Mouse (Mus musculus): ENCODE measurements around the gene Cd93.

GRCm38 (mm10) chr2:148395131-148396051, 48.0 kb downstream of the Cd93 start, which contains the start of gene Sstr4:
- TF ChIP-seq CTCF (IDR thresholded peaks at IDR 0.05; ENCODE audit: control insufficient read depth, insufficient read depth, insufficient read length) (no peak), MAX (IDR thresholded peaks at IDR 0.05) (no peak), CEBPB (IDR thresholded peaks at IDR 0.05; ENCODE audit: low read depth) (no peak), FOSL1 (IDR thresholded peaks at IDR 0.05; ENCODE audit: insufficient read depth, low read length, poor library complexity, severe bottlenecking) (no peak)

All from C2C12 (cell line).